21 mouse cellular contexts compared by ENCODE assay signal in genomic region chr19:43898547-43898946, GRCm38 (mm10). TPM values are rescaled to one million over a fixed set of nuclear protein-coding genes. Genes with fewer than 3 reads are reported as not detected.
DNase-seq lines count a peak whose midpoint lies in the region; ATAC-seq and TF ChIP-seq lines count a peak whose summit lies in the region.
"Had no signal": no experiment of that assay in that cellular context is flagged by ENCODE, and none has a peak within 500 bp of the region (broad histone marks: within the 10 kb centered on the region; RNA-seq: fewer than 3 reads in every experiment).

No protein-coding gene starts in this region.

- H3K9me3 ChIP-seq in E14TG2a.4 (ENCODE audit: low read length), result no peaks in the 10 kb centered on the region
- H3K9me3 ChIP-seq: embryonic facial prominence, embryonic 15.5 days; forebrain, embryonic 10.5 days; forebrain, embryonic 15.5 days; heart, embryonic 13.5 days; hindbrain, embryonic 15.5 days had no signal

- H3K27me3 ChIP-seq in E14TG2a.4 (ENCODE audit: insufficient read depth, low read length), result no peaks in the 10 kb centered on the region
- H3K27me3 ChIP-seq: CH12.LX; embryonic facial prominence, embryonic 15.5 days; forebrain, embryonic 15.5 days; heart, embryonic 13.5 days; hindbrain, embryonic 15.5 days had no signal

- peaks cover 15% of the 10 kb centered on the region; the same call in 1 of the 2 replicates for H3K36me3 ChIP-seq in E14TG2a.4 (ENCODE audit: insufficient read depth, low read length)
- H3K36me3 ChIP-seq: forebrain, embryonic 15.5 days had no signal

- peak; percentile 8 for DNase-seq in adrenal gland, adult 2 months
- no peak for DNase-seq in adrenal gland, postnatal 25 days
- DNase-seq in layer of hippocampus, postnatal 14 days (ENCODE audit: low spot score in 2 of 2), result no peak
- DNase-seq in gastrocnemius, adult 18-20 months (ENCODE audit: low spot score), result no peak
- no peak for DNase-seq in left cerebral cortex, postnatal 25 days (ENCODE audit: low spot score in 2 of 2)
- DNase-seq: adrenal gland, postnatal 14 days; cerebellum, adult 2 months; cerebellum, postnatal 10 days; embryo, embryonic 11 days; gastrocnemius, postnatal 10 days; heart, postnatal 36 days had no signal

- TF ChIP-seq CTCF in E14TG2a.4 (conservative IDR thresholded peaks at IDR 0.05; ENCODE audit: low read length), result no peak

- intact Hi-C loops in left cerebral cortex, postnatal 25 days (cut with DNase I), result no loop called here

- peak; percentile 62 for ATAC-seq in common myeloid progenitor, adult 5-6 weeks (replicated peaks; ENCODE audit: low read depth, poor library complexity, severe bottlenecking)
- peak; percentile 65 for ATAC-seq in megakaryocyte progenitor cell, adult 5-6 weeks (replicated peaks; ENCODE audit: poor library complexity)
- ATAC-seq: forebrain, embryonic 15.5 days had no signal

- H3K4me1 ChIP-seq in E14TG2a.4 (replicated peaks; ENCODE audit: low read depth, low read length), result peaks cover 48% of the 10 kb centered on the region
- H3K4me1 ChIP-seq: forebrain, embryonic 15.5 days; hindbrain, embryonic 15.5 days had no signal

- H3K4me3 ChIP-seq in E14TG2a.4 (replicated peaks; ENCODE audit: low read length), result peak overlapping the region; percentile 7; the same call in 1 of the 2 replicates
- H3K4me3 ChIP-seq: embryonic facial prominence, embryonic 15.5 days; erythroblast, embryonic 14.5 days; forebrain, embryonic 10.5 days; forebrain, embryonic 15.5 days; heart, embryonic 13.5 days; hindbrain, embryonic 15.5 days had no signal

RNA-seq across cellular contexts. Expression of gene Dnmbp, which starts 41.4 kb away (rescaled TPM):
- 10 to 100 TPM; 13.3 to 13.9 TPM for total RNA-seq in adrenal gland, adult 2 months (2021)
- polyA plus RNA-seq in adrenal gland, adult 2 months (2012; rRNA removed), result 10.8 and 11.3 TPM in 2 replicates
- 15.9 and 17.1 TPM in 2 replicates for total RNA-seq in adrenal gland, postnatal 25 days (2021)
- 8.4 and 9.0 TPM in 2 replicates for total RNA-seq in common myeloid progenitor, adult 5-6 weeks (2017)
- total RNA-seq in megakaryocyte progenitor cell, adult 5-6 weeks (2015), result 7.4 and 7.7 TPM in 2 replicates
- total RNA-seq in megakaryocyte progenitor cell, adult 5-6 weeks (2017), result 7.7 and 14.6 TPM in 2 replicates
- total RNA-seq in layer of hippocampus, postnatal 14 days (2021), result 10 to 100 TPM in 1 of 2 experiments, 1 to 10 TPM in 1; 9.5 to 10.3 TPM
- total RNA-seq in gastrocnemius, adult 18-20 months (2021), result 10 to 100 TPM; 12.0 TPM
- total RNA-seq in left cerebral cortex, postnatal 25 days (2021), result 10 to 100 TPM in 1 of 2 experiments, 1 to 10 TPM in 1; 10.0 to 13.3 TPM
- polyA plus RNA-seq: erythroblast, embryonic 14.5 days had no signal
